In the genomic region with DNA sequence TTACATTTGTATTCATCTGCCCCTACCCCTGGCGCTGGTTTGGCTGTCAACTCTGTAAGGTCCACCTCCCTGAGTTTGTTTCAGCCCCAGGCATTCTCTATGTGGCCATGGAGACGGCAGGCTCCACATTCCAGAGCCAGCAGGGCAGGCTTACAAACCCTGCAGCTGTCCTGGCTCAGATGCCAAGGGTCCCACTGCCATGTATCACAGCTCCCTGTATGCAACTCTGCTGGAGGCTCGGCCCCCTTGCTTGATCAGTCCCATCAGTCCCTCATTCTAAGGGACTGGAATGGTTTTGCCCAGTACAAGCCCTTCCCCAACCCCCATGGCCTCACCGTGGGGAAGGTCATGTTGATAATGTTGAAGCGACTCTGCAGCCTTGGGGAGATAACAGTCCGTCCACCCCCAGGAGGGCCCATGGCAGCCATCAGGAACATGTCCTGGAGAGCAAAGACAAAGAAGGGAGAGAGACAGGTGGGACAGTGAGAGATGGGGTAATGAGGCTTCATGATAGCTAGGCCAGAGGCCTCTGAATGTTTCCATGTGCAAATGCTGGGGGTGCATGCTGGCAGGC, we compare ENCODE assay signal across 8 mouse cellular contexts. TPM values are rescaled to one million over a fixed set of nuclear protein-coding genes. Genes with fewer than 3 reads are reported as not detected.
DNase-seq lines count a peak whose midpoint lies in the region; ATAC-seq lines count a peak whose summit lies in the region.

No protein-coding gene starts in this region.

- H3K36me3 ChIP-seq in neural tube, embryonic 11.5 days (ENCODE audit: control insufficient read depth, insufficient read depth, low read length): no peaks in the 10 kb centered on the region
- H3K36me3 ChIP-seq in forebrain, embryonic 11.5 days (ENCODE audit: control insufficient read depth, insufficient read depth, low read length): no peaks in the 10 kb centered on the region
- no peaks in the 10 kb centered on the region for H3K36me3 ChIP-seq in kidney, embryonic 15.5 days
- no peaks in the 10 kb centered on the region for H3K36me3 ChIP-seq in midbrain, embryonic 15.5 days (replicated peaks)

- H3K27ac ChIP-seq in neural tube, embryonic 11.5 days (ENCODE audit: low read depth, low read length): no peak overlapping the region
- H3K27ac ChIP-seq in forebrain, embryonic 11.5 days (ENCODE audit: low read depth, low read length): peak overlapping the region; percentile 37; the same call in 1 of the 2 replicates
- H3K27ac ChIP-seq in kidney, embryonic 15.5 days: no peak overlapping the region
- 0 out of 2 replicates have a peak overlapping the region, but pooled peaks have one; percentile 39 for H3K27ac ChIP-seq in midbrain, embryonic 15.5 days

- WGBS in neural tube, embryonic 11.5 days: 28% methylated on average over 6 of the region's 6 CpGs
- WGBS in forebrain, embryonic 11.5 days: 32% methylated on average over 6 of the region's 6 CpGs
- WGBS in kidney, embryonic 15.5 days: 47% methylated on average over 6 of the region's 6 CpGs
- 23% methylated on average over 6 of the region's 6 CpGs for WGBS in midbrain, embryonic 15.5 days

- H3K9ac ChIP-seq in neural tube, embryonic 11.5 days (ENCODE audit: low read length): 0 out of 2 replicates have a peak overlapping the region, but pooled peaks have one; percentile 22
- H3K9ac ChIP-seq in forebrain, embryonic 11.5 days (ENCODE audit: low read length): peak overlapping the region; percentile 23; the same call in 1 of the 2 replicates
- H3K9ac ChIP-seq in kidney, embryonic 15.5 days: no peak overlapping the region
- H3K9ac ChIP-seq in midbrain, embryonic 15.5 days: no peak overlapping the region

- ATAC-seq in neural tube, embryonic 11.5 days (ENCODE audit: insufficient read depth, low FRiP score, low TSS enrichment): no peak
- ATAC-seq in forebrain, embryonic 11.5 days (replicated peaks; ENCODE audit: low FRiP score): no peak
- ATAC-seq in kidney, embryonic 15.5 days (replicated peaks; ENCODE audit: low FRiP score): peak; percentile 22; the same call in 1 of the 2 replicates
- ATAC-seq in midbrain, embryonic 15.5 days (replicated peaks): no peak

- H3K4me2 ChIP-seq in neural tube, embryonic 11.5 days (ENCODE audit: low read depth): no peak overlapping the region
- H3K4me2 ChIP-seq in forebrain, embryonic 11.5 days (ENCODE audit: low read depth, low read length, severe bottlenecking): no peak overlapping the region
- no peak overlapping the region for H3K4me2 ChIP-seq in kidney, embryonic 15.5 days
- no peak overlapping the region for H3K4me2 ChIP-seq in midbrain, embryonic 15.5 days

- peaks cover 7% of the 10 kb centered on the region; the same call in 1 of the 2 replicates for H3K4me1 ChIP-seq in neural tube, embryonic 11.5 days (ENCODE audit: control insufficient read depth, insufficient read depth, low read length)
- no peaks in the 10 kb centered on the region; the same call in 1 of the 2 replicates for H3K4me1 ChIP-seq in forebrain, embryonic 11.5 days (replicated peaks; ENCODE audit: control insufficient read depth, insufficient read depth, low read length)
- H3K4me1 ChIP-seq in kidney, embryonic 15.5 days: peaks cover 25% of the 10 kb centered on the region
- peaks cover 6% of the 10 kb centered on the region; the same call in 1 of the 2 replicates for H3K4me1 ChIP-seq in midbrain, embryonic 15.5 days

- peak; percentile 36 for DNase-seq in neural tube, embryonic 11.5 days (ENCODE audit: low spot score)
- no peak for DNase-seq in neural tube, embryonic 10.5 days (ENCODE audit: extremely low spot score, low spot score)
- DNase-seq in forebrain, embryonic 11.5 days (ENCODE audit: low spot score): no peak
- DNase-seq in MN1 (ENCODE audit: low spot score): no peak
- DNase-seq in spleen, postnatal 14 days (ENCODE audit: low spot score in 2 of 2): no peak
- no peak for DNase-seq in urinary bladder, postnatal 14 days (ENCODE audit: low spot score)

- no peak overlapping the region for H3K4me3 ChIP-seq in neural tube, embryonic 11.5 days (ENCODE audit: low read depth, low read length)
- no peak overlapping the region for H3K4me3 ChIP-seq in forebrain, embryonic 11.5 days (ENCODE audit: low read depth, low read length)
- no peak overlapping the region for H3K4me3 ChIP-seq in kidney, embryonic 15.5 days (replicated peaks)
- no peak overlapping the region for H3K4me3 ChIP-seq in midbrain, embryonic 15.5 days

- H3K9me3 ChIP-seq in neural tube, embryonic 11.5 days (ENCODE audit: control insufficient read depth, low read length): no peaks in the 10 kb centered on the region
- H3K9me3 ChIP-seq in forebrain, embryonic 11.5 days (ENCODE audit: control insufficient read depth, low read length): no peaks in the 10 kb centered on the region
- H3K9me3 ChIP-seq in kidney, embryonic 15.5 days (replicated peaks): no peaks in the 10 kb centered on the region
- no peaks in the 10 kb centered on the region for H3K9me3 ChIP-seq in midbrain, embryonic 15.5 days

- H3K27me3 ChIP-seq in neural tube, embryonic 11.5 days (ENCODE audit: control insufficient read depth, insufficient read depth, low read length): no peaks in the 10 kb centered on the region
- no peaks in the 10 kb centered on the region for H3K27me3 ChIP-seq in forebrain, embryonic 11.5 days (ENCODE audit: control insufficient read depth, insufficient read depth, low read length)
- no peaks in the 10 kb centered on the region for H3K27me3 ChIP-seq in kidney, embryonic 15.5 days
- no peaks in the 10 kb centered on the region for H3K27me3 ChIP-seq in midbrain, embryonic 15.5 days (replicated peaks)

RNA-seq across cellular contexts. Expression of a gene that starts 43.6 kb away (rescaled TPM):
- 37.9 and 42.0 TPM in 2 replicates for polyA plus RNA-seq in neural tube, embryonic 11.5 days (2014; fragmentation: Nextera tagmentation; extraction: Ambion mirVana)
- 40.9 and 41.0 TPM in 2 replicates for polyA plus RNA-seq in forebrain, embryonic 11.5 days (2014; fragmentation: Nextera tagmentation; extraction: Ambion mirVana)
- polyA plus RNA-seq in kidney, embryonic 15.5 days (2015; fragmentation: Nextera tagmentation; extraction: Ambion mirVana): 32.6 and 33.0 TPM in 2 replicates
- 41.3 and 45.3 TPM in 2 replicates for polyA plus RNA-seq in midbrain, embryonic 15.5 days (2015; fragmentation: Nextera tagmentation; extraction: Ambion mirVana)

RNA-seq across cellular contexts. Expression of a gene that starts 59.1 kb away (rescaled TPM):
- polyA plus RNA-seq in neural tube, embryonic 11.5 days (2014; fragmentation: Nextera tagmentation; extraction: Ambion mirVana): 13.1 and 17.2 TPM in 2 replicates
- polyA plus RNA-seq in forebrain, embryonic 11.5 days (2014; fragmentation: Nextera tagmentation; extraction: Ambion mirVana): 15.6 and 18.5 TPM in 2 replicates
- polyA plus RNA-seq in kidney, embryonic 15.5 days (2015; fragmentation: Nextera tagmentation; extraction: Ambion mirVana): 41.9 and 44.3 TPM in 2 replicates
- polyA plus RNA-seq in midbrain, embryonic 15.5 days (2015; fragmentation: Nextera tagmentation; extraction: Ambion mirVana): 6.5 and 7.0 TPM in 2 replicates

Comparison
In these comparisons a context has a peak if more than half of its experiments do, and no peak if none do; other contexts are left out.
1. H3K27ac ChIP-seq: peak in forebrain, embryonic 11.5 days (single experiment) and midbrain, embryonic 15.5 days (single experiment); none in neural tube, embryonic 11.5 days (single experiment) and kidney, embryonic 15.5 days (single experiment).
2. H3K9ac ChIP-seq: peak in neural tube, embryonic 11.5 days (single experiment) and forebrain, embryonic 11.5 days (single experiment); none in kidney, embryonic 15.5 days (single experiment) and midbrain, embryonic 15.5 days (single experiment).